Mouse (Mus musculus): ENCODE measurements around the gene Atp5d.
A peak's percentile ranks its signal among the peaks of the same experiment; 100 is the strongest.

Gene Atp5d

GRCm38 (mm10) chr10:80117736-80118135 lies 20.7 kb upstream of the Atp5d start:
- DNase-seq, result peak; percentile 77 to 85

- peak; percentile 61 to 69 for DNase-seq
Observed at GRCm38 (mm10) chr10:80118552-80118951, 19.9 kb upstream of the Atp5d start.

- DNase-seq, result no peak
Observed at GRCm38 (mm10) chr10:80120146-80120545, 18.3 kb upstream of the Atp5d start.

GRCm38 (mm10) chr10:80121639-80122038 lies 16.8 kb upstream of the Atp5d start:
- DNase-seq, result no peak

- peak in 1 of 2 experiments; percentile 11 for DNase-seq
Observed at GRCm38 (mm10) chr10:80123932-80124562, 14.4 kb upstream of the Atp5d start.

GRCm38 (mm10) chr10:80127920-80128319 lies 10.5 kb upstream of the Atp5d start:
- no peak for DNase-seq

GRCm38 (mm10) chr10:80129846-80130245 lies 8.6 kb upstream of the Atp5d start:
- DNase-seq, result peak; percentile 48 to 54

- DNase-seq, result peak; percentile 5 to 19
Observed at GRCm38 (mm10) chr10:80130403-80131031, 7.9 kb upstream of the Atp5d start.

- DNase-seq, result peak; percentile 55 to 57
Observed at GRCm38 (mm10) chr10:80131316-80131951, 7.0 kb upstream of the Atp5d start.

GRCm38 (mm10) chr10:80131952-80132350 lies 6.5 kb upstream of the Atp5d start:
- DNase-seq, result peak; percentile 36 to 37

GRCm38 (mm10) chr10:80133226-80133849 lies 5.1 kb upstream of the Atp5d start:
- peak; percentile 69 to 71 for DNase-seq

- peak; percentile 28 to 29 for DNase-seq
Observed at GRCm38 (mm10) chr10:80134421-80134820, 4.0 kb upstream of the Atp5d start.

- DNase-seq, result peak; percentile 18 to 40
Observed at GRCm38 (mm10) chr10:80135161-80135560, 3.3 kb upstream of the Atp5d start.

- no peak for DNase-seq
Observed at GRCm38 (mm10) chr10:80135641-80136040, 2.8 kb upstream of the Atp5d start.

- peak; percentile 22 to 28 for DNase-seq
Observed at GRCm38 (mm10) chr10:80136179-80136951, 2.1 kb upstream of the Atp5d start.

GRCm38 (mm10) chr10:80136952-80137625 lies 1.3 kb upstream of the Atp5d start:
- peak; percentile 68 to 75 for DNase-seq

- peak; percentile 68 to 72 for DNase-seq
Observed at GRCm38 (mm10) chr10:80137626-80138552, 543 bp upstream of the Atp5d start.

- DNase-seq, result no peak
Observed at GRCm38 (mm10) chr10:80139439-80139775, 975 bp downstream of the Atp5d start.

- DNase-seq, result no peak
Observed at GRCm38 (mm10) chr10:80139975-80140665, 1.7 kb downstream of the Atp5d start.

- DNase-seq, result no peak
Observed at GRCm38 (mm10) chr10:80140666-80141035, 2.2 kb downstream of the Atp5d start, which contains the start of gene Cbarp. Gene Cbarp (minus strand): TSS chr10:80140835.

Data from cerebellum, postnatal 10 days (tissue).